Mouse (Mus musculus) myocyte (in vitro differentiated cells): Measurements from ENCODE around the gene Rhag.

ENCODE experiments used
- CEBPB ChIP-seq: IDR thresholded peaks from 2 replicates; pipeline ENCODE4 v1.6.1; 2011; ENCODE audit warnings: mild to moderate bottlenecking, moderate library complexity; ENCODE audit not compliant: poor library complexity, insufficient read depth, severe bottlenecking
- POLR2A ChIP-seq: IDR thresholded peaks from one replicate; pipeline ENCODE4 v1.6.1; 2011; ENCODE audit warnings: low read depth, mild to moderate bottlenecking, control low read depth, moderate library complexity; ENCODE audit not compliant: insufficient read length
- USF1 ChIP-seq: IDR thresholded peaks from one replicate; pipeline ENCODE4 v1.6.1; 2011; ENCODE audit warnings: low read depth, mild to moderate bottlenecking, control low read depth, moderate library complexity

- TF ChIP-seq USF1 (no peak), POLR2A (no peak), CEBPB (no peak)
Observed at GRCm38 (mm10) chr17:40808071-40808470, 2.9 kb upstream of the Rhag start.
